Mouse (Mus musculus) thymus, adult 2 months (tissue): ENCODE measurements around the gene Tcf25.

Experiments
- CTCF ChIP-seq: fragments of 200-500 bp; IDR thresholded peaks from 2 replicates; pipeline ENCODE4 v1.5.1; 2012; ENCODE audit warnings: mild to moderate bottlenecking, control low read depth, low read length, moderate library complexity, borderline replicate concordance; ENCODE audit not compliant: control insufficient read depth, poor library complexity, insufficient read depth; ENCODE audit errors: extremely low read depth
- POLR2A ChIP-seq: fragments of 200-500 bp; IDR thresholded peaks from 2 replicates; pipeline ENCODE4 v1.6.1; 2012; ENCODE audit warnings: mild to moderate bottlenecking, low read length, control low read depth, moderate library complexity; ENCODE audit not compliant: control insufficient read depth, poor library complexity, insufficient read depth; ENCODE audit errors: extremely low read depth

- no peak for TF ChIP-seq CTCF
- TF ChIP-seq POLR2A, result no peak
These were observed 42.3 kb upstream of the Tcf25 start for GRCm38 (mm10) chr8:123331301-123331700.
